Mouse (Mus musculus): ENCODE measurements at regions not wholly inside any gene's neighbourhood (a gene's known extent, or its start where the extent isn't known, plus 50 kb on each side); places are given as distances from the start of the nearest gene placed in this dataset.
"Not testable (repeated sequence)": the region's sequence is repeated elsewhere in the genome, so short reads cannot be mapped to it uniquely, and the experiment has no call there.

GRCm38 (mm10) chr14:86056991-86057390 is 1084.0 kb downstream of the Diaph3 start:
- H3ac ChIP-seq (ENCODE audit: control insufficient read depth, insufficient read length) = no peak overlapping the region
- H3K36me3 ChIP-seq (ENCODE audit: control insufficient read depth, insufficient read depth) = no peaks in the 10 kb centered on the region
- TF ChIP-seq TCF12 (IDR thresholded peaks at IDR 0.05; ENCODE audit: insufficient read depth, poor library complexity, severe bottlenecking) (no peak), TCF3 (IDR thresholded peaks at IDR 0.05; ENCODE audit: insufficient read length, low read depth) (no peak), E2F4 (IDR thresholded peaks at IDR 0.05; ENCODE audit: insufficient read depth) (no peak), MYOG (IDR thresholded peaks at IDR 0.05; ENCODE audit: control insufficient read depth in 1 of 3, insufficient read depth in 1 of 3, insufficient read length in 2 of 3, low read depth in 2 of 3) (no peak), USF1 (IDR thresholded peaks at IDR 0.05; ENCODE audit: low read depth) (no peak), REST (IDR thresholded peaks at IDR 0.05; ENCODE audit: insufficient read depth, insufficient read length) (no peak), CEBPB (IDR thresholded peaks at IDR 0.05; ENCODE audit: insufficient read depth, poor library complexity, severe bottlenecking) (no peak), MYOD1 (IDR thresholded peaks at IDR 0.05; ENCODE audit: control insufficient read depth in 1 of 3, insufficient read length in 2 of 3, low read depth in 2 of 3) (no peak), SRF (IDR thresholded peaks at IDR 0.05; ENCODE audit: control insufficient read depth, insufficient read length, low read depth) (no peak), MAX (IDR thresholded peaks at IDR 0.05; ENCODE audit: low read depth) (no peak), POLR2AphosphoS2 (IDR thresholded peaks at IDR 0.05; ENCODE audit: insufficient read length, low read depth) (no peak), POLR2A (IDR thresholded peaks at IDR 0.05; ENCODE audit: insufficient read length, low read depth) (no peak)
- no peaks in the 10 kb centered on the region for H3K27me3 ChIP-seq (ENCODE audit: control insufficient read depth, insufficient read depth, insufficient read length)
- H3K4me2 ChIP-seq (ENCODE audit: low read depth) = no peak overlapping the region
- H3K79me2 ChIP-seq (ENCODE audit: control insufficient read depth, insufficient read depth) = no peaks in the 10 kb centered on the region
- H3K4me3 ChIP-seq = no peak overlapping the region

- no peak overlapping the region for H3ac ChIP-seq (ENCODE audit: control insufficient read depth, insufficient read length)
- H3K27me3 ChIP-seq (ENCODE audit: control insufficient read depth, insufficient read depth, insufficient read length) = no peaks in the 10 kb centered on the region
These were observed 1086.4 kb downstream of the Diaph3 start for GRCm38 (mm10) chr14:86054668-86055067.

GRCm38 (mm10) chr14:86029401-86029800 is 1111.6 kb downstream of the Diaph3 start:
- no peak overlapping the region for H3K4me3 ChIP-seq
- H3K36me3 ChIP-seq (ENCODE audit: control insufficient read depth, insufficient read depth) = no peaks in the 10 kb centered on the region
- H3K4me2 ChIP-seq (ENCODE audit: low read depth) = no peak overlapping the region
- no peak overlapping the region for H3ac ChIP-seq (ENCODE audit: control insufficient read depth, insufficient read length)
- TF ChIP-seq CEBPB (IDR thresholded peaks at IDR 0.05; ENCODE audit: insufficient read depth, poor library complexity, severe bottlenecking) (no peak), USF1 (IDR thresholded peaks at IDR 0.05; ENCODE audit: low read depth) (no peak), E2F4 (IDR thresholded peaks at IDR 0.05; ENCODE audit: insufficient read depth) (no peak), POLR2AphosphoS2 (IDR thresholded peaks at IDR 0.05; ENCODE audit: insufficient read length, low read depth) (no peak), SRF (IDR thresholded peaks at IDR 0.05; ENCODE audit: control insufficient read depth, insufficient read length, low read depth) (no peak), MYOG (IDR thresholded peaks at IDR 0.05; ENCODE audit: control insufficient read depth in 1 of 3, insufficient read depth in 1 of 3, insufficient read length in 2 of 3, low read depth in 2 of 3) (no peak), MAX (IDR thresholded peaks at IDR 0.05; ENCODE audit: low read depth) (no peak), TCF3 (IDR thresholded peaks at IDR 0.05; ENCODE audit: insufficient read length, low read depth) (no peak), TCF12 (IDR thresholded peaks at IDR 0.05; ENCODE audit: insufficient read depth, poor library complexity, severe bottlenecking) (no peak), MYOD1 (IDR thresholded peaks at IDR 0.05; ENCODE audit: control insufficient read depth in 1 of 3, insufficient read length in 2 of 3, low read depth in 2 of 3) (no peak), POLR2A (IDR thresholded peaks at IDR 0.05; ENCODE audit: insufficient read length, low read depth) (no peak)
- H3K79me2 ChIP-seq (ENCODE audit: control insufficient read depth, insufficient read depth) = no peaks in the 10 kb centered on the region
- H3K27me3 ChIP-seq (ENCODE audit: control insufficient read depth, insufficient read depth, insufficient read length) = no peaks in the 10 kb centered on the region

More at GRCm38 (mm10) chr14:86054668-86055067, 1086.4 kb downstream of the Diaph3 start:
- TF ChIP-seq SRF (IDR thresholded peaks at IDR 0.05; ENCODE audit: control insufficient read depth, insufficient read length, low read depth) = no peak
- TF ChIP-seq E2F4 (IDR thresholded peaks at IDR 0.05; ENCODE audit: insufficient read depth) = no peak
- no peak for TF ChIP-seq MAX (IDR thresholded peaks at IDR 0.05; ENCODE audit: low read depth)
- no peak for TF ChIP-seq MYOG (IDR thresholded peaks at IDR 0.05; ENCODE audit: control insufficient read depth in 1 of 3, insufficient read depth in 1 of 3, insufficient read length in 2 of 3, low read depth in 2 of 3)
- no peak for TF ChIP-seq MYOD1 (IDR thresholded peaks at IDR 0.05; ENCODE audit: control insufficient read depth in 1 of 3, insufficient read length in 2 of 3, low read depth in 2 of 3)
- TF ChIP-seq POLR2A (IDR thresholded peaks at IDR 0.05; ENCODE audit: insufficient read length, low read depth) = no peak
- no peak for TF ChIP-seq TCF3 (IDR thresholded peaks at IDR 0.05; ENCODE audit: insufficient read length, low read depth)
- no peak for TF ChIP-seq TCF12 (IDR thresholded peaks at IDR 0.05; ENCODE audit: insufficient read depth, poor library complexity, severe bottlenecking)
- no peak for TF ChIP-seq CEBPB (IDR thresholded peaks at IDR 0.05; ENCODE audit: insufficient read depth, poor library complexity, severe bottlenecking)
- no peak for TF ChIP-seq REST (IDR thresholded peaks at IDR 0.05; ENCODE audit: insufficient read depth, insufficient read length)
- TF ChIP-seq USF1 (IDR thresholded peaks at IDR 0.05; ENCODE audit: low read depth) = no peak
- no peak for TF ChIP-seq POLR2AphosphoS2 (IDR thresholded peaks at IDR 0.05; ENCODE audit: insufficient read length, low read depth)
- no peak overlapping the region for H3K4me3 ChIP-seq
- no peaks in the 10 kb centered on the region for H3K36me3 ChIP-seq (ENCODE audit: control insufficient read depth, insufficient read depth)
- no peaks in the 10 kb centered on the region for H3K79me2 ChIP-seq (ENCODE audit: control insufficient read depth, insufficient read depth)
- no peak overlapping the region for H3K4me2 ChIP-seq (ENCODE audit: low read depth)

- TF ChIP-seq CEBPB (IDR thresholded peaks at IDR 0.05; ENCODE audit: insufficient read depth, poor library complexity, severe bottlenecking) = peak; percentile 77
- not testable (repeated sequence) for H3ac ChIP-seq (ENCODE audit: control insufficient read depth, insufficient read length); H3K36me3 ChIP-seq (ENCODE audit: control insufficient read depth, insufficient read depth); H3K27me3 ChIP-seq (ENCODE audit: control insufficient read depth, insufficient read depth, insufficient read length); H3K4me3 ChIP-seq; H3K4me2 ChIP-seq (ENCODE audit: low read depth); H3K79me2 ChIP-seq (ENCODE audit: control insufficient read depth, insufficient read depth)
These were observed 1123.4 kb downstream of the Diaph3 start for GRCm38 (mm10) chr14:86017611-86018010.

Data from myocyte (in vitro differentiated cells).